Comparison of ENCODE assay signal across 8 mouse cellular contexts in the genomic region with DNA sequence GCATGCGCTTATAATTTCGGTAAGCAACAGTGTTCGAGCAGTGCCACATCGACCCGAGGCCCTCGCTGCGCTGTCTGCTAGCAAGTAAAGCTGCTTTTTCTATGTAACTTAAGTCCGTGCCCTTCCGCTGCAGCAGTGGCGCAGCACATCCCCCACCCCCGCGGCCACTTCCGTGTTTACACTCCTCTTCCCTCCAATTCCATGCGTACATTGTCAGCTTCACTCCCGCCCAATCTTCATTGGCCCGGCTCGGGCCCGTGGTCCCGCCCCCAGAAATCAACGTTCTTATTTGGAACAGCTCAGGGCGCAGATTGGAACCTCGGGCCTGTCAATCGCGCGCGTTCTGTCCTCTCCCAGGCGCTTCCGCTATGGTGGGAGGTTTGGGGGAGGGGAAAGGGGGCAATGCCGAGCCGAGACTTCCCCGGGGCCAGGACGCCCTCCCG. TPM values are rescaled to one million over a fixed set of nuclear protein-coding genes. Genes with fewer than 3 reads are reported as not detected.
DNase-seq lines count a peak whose midpoint lies in the region; ATAC-seq and TF ChIP-seq lines count a peak whose summit lies in the region.

No protein-coding gene starts in this region.

- H3K9ac ChIP-seq in lung, postnatal 0 days (replicated peaks; ENCODE audit: low read depth) = peak overlapping the region; percentile 94

- peak overlapping the region; percentile 62 for H3K4me2 ChIP-seq in lung, postnatal 0 days (replicated peaks; ENCODE audit: low read depth, low read length)

- ATAC-seq in frontal cortex, adult (ENCODE audit: low TSS enrichment) = peak; percentile 94
- ATAC-seq in lung, postnatal 0 days = peak; percentile 96

- no peaks in the 10 kb centered on the region for H3K9me3 ChIP-seq in hindbrain, embryonic 10.5 days
- no peaks in the 10 kb centered on the region for H3K9me3 ChIP-seq in lung, postnatal 0 days (ENCODE audit: low read length)

- peak; percentile 73; the same call in 1 of the 2 replicates for TF ChIP-seq EP300 in lung, postnatal 0 days (IDR thresholded peaks at IDR 0.05)

- H3K27me3 ChIP-seq in hindbrain, embryonic 10.5 days (ENCODE audit: insufficient read depth, poor library complexity, severe bottlenecking) = no peaks in the 10 kb centered on the region
- no peaks in the 10 kb centered on the region for H3K27me3 ChIP-seq in lung, postnatal 0 days (replicated peaks; ENCODE audit: insufficient read depth, low read length)

- H3K36me3 ChIP-seq in hindbrain, embryonic 10.5 days = peaks cover 4% of the 10 kb centered on the region; the same call in 1 of the 2 replicates
- no peaks in the 10 kb centered on the region for H3K36me3 ChIP-seq in lung, postnatal 0 days (ENCODE audit: insufficient read depth, low read length)

- no peak for TF ChIP-seq CTCF in lung, postnatal 0 days (IDR thresholded peaks at IDR 0.05)

- under 1% methylated on average over 33 of the region's 33 CpGs for WGBS in hindbrain, embryonic 10.5 days
- 0% methylated on average over 31 of the region's 33 CpGs for whole genome bisulfite sequencing in lung, postnatal 0 days

- DNase-seq in Muller cell, postnatal 12 days (ENCODE audit: inconsistent ontology term) = peak; percentile 99
- peak; percentile 98 for DNase-seq in cerebellum, adult 9-10 months
- peak; percentile 99 for DNase-seq in hindbrain, embryonic 10.5 days (ENCODE audit: low spot score)
- DNase-seq in layer of hippocampus, adult 9-11 months = peak; percentile 99
- peak; percentile 100 for DNase-seq in lung, postnatal 0 days (ENCODE audit: low spot score)
- DNase-seq in ovary, postnatal 14 days (ENCODE audit: low spot score) = peak; percentile 94
- DNase-seq in thymus, postnatal 14 days = peak; percentile 99

- peaks cover 19% of the 10 kb centered on the region for H3K4me1 ChIP-seq in hindbrain, embryonic 10.5 days (replicated peaks)
- peaks cover 10% of the 10 kb centered on the region; the same call in 1 of the 2 replicates for H3K4me1 ChIP-seq in lung, postnatal 0 days (ENCODE audit: insufficient read depth, low read depth, low read length)

- H3K27ac ChIP-seq in hindbrain, embryonic 10.5 days = peak overlapping the region; percentile 97
- H3K27ac ChIP-seq in lung, postnatal 0 days (ENCODE audit: low read length) = peak overlapping the region; percentile 99

- peak overlapping the region; percentile 91 for H3K4me3 ChIP-seq in hindbrain, embryonic 10.5 days
- H3K4me3 ChIP-seq in lung, postnatal 0 days (ENCODE audit: low read depth, low read length) = peak overlapping the region; percentile 99

RNA-seq across cellular contexts. Expression of a gene that starts 51.7 kb away (rescaled TPM):
- 11.5 and 12.5 TPM in 2 replicates for polyA plus RNA-seq in hindbrain, embryonic 10.5 days (2016; fragmentation: Nextera tagmentation; extraction: Ambion mirVana)
- polyA plus RNA-seq in lung, postnatal 0 days (2015; fragmentation: Nextera tagmentation; extraction: Ambion mirVana) = 4.1 and 4.2 TPM in 2 replicates

Comparison
In these comparisons a context has a peak if more than half of its experiments do, and no peak if none do; other contexts are left out.
1. Peak in every context shown above with its lines: DNase-seq, ATAC-seq, H3K4me3 ChIP-seq and H3K27ac ChIP-seq.